9 mouse cellular contexts compared by ENCODE assay signal in the genomic region with DNA sequence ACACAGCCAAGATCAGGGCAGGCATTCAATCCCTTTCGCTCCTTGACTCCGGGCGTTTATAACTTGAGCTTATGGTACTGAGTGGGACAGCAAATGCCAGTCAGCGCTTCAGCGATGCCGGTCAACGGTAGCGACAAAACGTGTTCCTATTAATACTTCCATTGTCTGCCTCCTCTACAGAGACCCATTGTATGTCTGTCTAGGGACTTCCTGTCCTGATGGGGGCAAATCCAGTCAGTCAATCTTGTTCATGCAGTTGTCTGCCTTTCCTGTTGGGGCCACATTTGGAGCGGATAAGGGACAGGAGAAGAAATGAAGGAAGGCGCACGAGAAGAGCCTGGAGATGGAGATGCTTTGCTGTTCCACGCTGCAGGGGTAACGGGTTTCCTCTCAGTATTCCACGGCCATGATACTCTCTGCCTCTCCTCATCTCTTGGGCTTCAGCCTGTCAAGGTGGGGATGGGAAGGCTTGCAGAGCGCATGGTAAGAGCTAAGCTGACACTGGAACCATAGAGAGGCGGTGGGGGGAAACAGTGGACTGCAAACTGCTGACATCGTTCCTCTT. TPM values are rescaled to one million over a fixed set of nuclear protein-coding genes. Genes with fewer than 3 reads are reported as not detected.
DNase-seq lines count a peak whose midpoint lies in the region; ATAC-seq and TF ChIP-seq lines count a peak whose summit lies in the region.
"Had no signal": no experiment of that assay in that cellular context is flagged by ENCODE, and none has a peak within 500 bp of the region (broad histone marks: within the 10 kb centered on the region; RNA-seq: fewer than 3 reads in every experiment).

No protein-coding gene starts in this region.

- H3K4me3 ChIP-seq in lung, embryonic 14.5 days (ENCODE audit: low read depth, low read length), result peak overlapping the region; percentile 16; the same call in 1 of the 2 replicates
- peak overlapping the region; percentile 12; the same call in 1 of the 2 replicates for H3K4me3 ChIP-seq in forebrain, postnatal 0 days (ENCODE audit: low read depth, low read length)
- no peak overlapping the region for H3K4me3 ChIP-seq in liver, embryonic 12.5 days
- peak overlapping the region; percentile 8; the same call in 1 of the 2 replicates for H3K4me3 ChIP-seq in stomach, embryonic 14.5 days (ENCODE audit: low read depth, low read length)

- H3K9me3 ChIP-seq in lung, embryonic 14.5 days (ENCODE audit: low read depth, low read length), result no peaks in the 10 kb centered on the region
- H3K9me3 ChIP-seq in forebrain, postnatal 0 days (ENCODE audit: low read length), result no peaks in the 10 kb centered on the region
- no peaks in the 10 kb centered on the region for H3K9me3 ChIP-seq in liver, embryonic 12.5 days (replicated peaks)
- H3K9me3 ChIP-seq in stomach, embryonic 14.5 days (ENCODE audit: control insufficient read depth, low read depth, low read length), result no peaks in the 10 kb centered on the region

- H3K4me2 ChIP-seq in lung, embryonic 14.5 days, result peak overlapping the region; percentile 56
- H3K4me2 ChIP-seq in forebrain, postnatal 0 days (ENCODE audit: low read depth), result peak overlapping the region; percentile 44
- H3K4me2 ChIP-seq in liver, embryonic 12.5 days, result peak overlapping the region; percentile 45
- H3K4me2 ChIP-seq in stomach, embryonic 14.5 days (replicated peaks; ENCODE audit: low read depth, low read length), result peak overlapping the region; percentile 40

- peak; percentile 57 for DNase-seq in lung, embryonic 14.5 days
- no peak for DNase-seq in lung, postnatal 14 days
- no peak for DNase-seq in forebrain, postnatal 0 days
- DNase-seq in B cell, adult 2 months, result no peak
- DNase-seq in frontal cortex, postnatal 25 days (ENCODE audit: low spot score in 2 of 2), result no peak

- ATAC-seq in lung, embryonic 14.5 days (ENCODE audit: insufficient read depth), result peak; percentile 38; the same call in 1 of the 2 replicates
- peak; percentile 19; the same call in 1 of the 2 replicates for ATAC-seq in forebrain, postnatal 0 days
- ATAC-seq in liver, embryonic 12.5 days, result no peak
- ATAC-seq in stomach, embryonic 14.5 days (ENCODE audit: insufficient number of reproducible peaks, insufficient read depth, low FRiP score, low read depth), result no peak
- no peak for ATAC-seq in granulocyte monocyte progenitor cell, adult 5-6 weeks (replicated peaks; ENCODE audit: poor library complexity, severe bottlenecking)
- ATAC-seq: activated CD4-positive, CD25-positive, alpha-beta regulatory T cell, adult 4 months had no signal

- TF ChIP-seq CTCF in lung, embryonic 14.5 days (IDR thresholded peaks at IDR 0.05; ENCODE audit: low read depth), result no peak
- no peak for TF ChIP-seq CTCF in forebrain, postnatal 0 days (IDR thresholded peaks at IDR 0.05; ENCODE audit: low read depth)

- H3K9ac ChIP-seq in lung, embryonic 14.5 days, result peak overlapping the region; percentile 40; the same call in 1 of the 2 replicates
- peak overlapping the region; percentile 52 for H3K9ac ChIP-seq in forebrain, postnatal 0 days
- H3K9ac ChIP-seq in liver, embryonic 12.5 days, result no peak overlapping the region
- no peak overlapping the region for H3K9ac ChIP-seq in stomach, embryonic 14.5 days (replicated peaks; ENCODE audit: low read depth, low read length)

- H3K36me3 ChIP-seq in lung, embryonic 14.5 days (ENCODE audit: insufficient read depth), result no peaks in the 10 kb centered on the region
- no peaks in the 10 kb centered on the region for H3K36me3 ChIP-seq in forebrain, postnatal 0 days (ENCODE audit: insufficient read depth)
- H3K36me3 ChIP-seq in liver, embryonic 12.5 days, result no peaks in the 10 kb centered on the region
- H3K36me3 ChIP-seq in stomach, embryonic 14.5 days (ENCODE audit: control insufficient read depth, insufficient read depth, low read length), result no peaks in the 10 kb centered on the region

- peaks cover 13% of the 10 kb centered on the region for H3K4me1 ChIP-seq in lung, embryonic 14.5 days (ENCODE audit: insufficient read depth)
- peaks cover 6% of the 10 kb centered on the region; the same call in 1 of the 2 replicates for H3K4me1 ChIP-seq in forebrain, postnatal 0 days (ENCODE audit: insufficient read depth)
- H3K4me1 ChIP-seq in liver, embryonic 12.5 days, result peaks cover 29% of the 10 kb centered on the region
- peaks cover 23% of the 10 kb centered on the region for H3K4me1 ChIP-seq in stomach, embryonic 14.5 days (ENCODE audit: control insufficient read depth, insufficient read depth, low read length)

- H3K27me3 ChIP-seq in lung, embryonic 14.5 days (ENCODE audit: insufficient read depth, low read length), result no peaks in the 10 kb centered on the region
- no peaks in the 10 kb centered on the region for H3K27me3 ChIP-seq in forebrain, postnatal 0 days (ENCODE audit: insufficient read depth, low read length)
- H3K27me3 ChIP-seq in liver, embryonic 12.5 days (replicated peaks), result peaks cover 34% of the 10 kb centered on the region
- no peaks in the 10 kb centered on the region for H3K27me3 ChIP-seq in stomach, embryonic 14.5 days (ENCODE audit: control insufficient read depth, insufficient read depth, low read length)

- WGBS in lung, embryonic 14.5 days, result 23% methylated on average over 18 of the region's 18 CpGs
- 25% methylated on average over 18 of the region's 18 CpGs for WGBS in forebrain, postnatal 0 days
- 12% methylated on average over 18 of the region's 18 CpGs for WGBS in liver, embryonic 12.5 days (ENCODE audit: insufficient replicate concordance)
- 34% methylated on average over 18 of the region's 18 CpGs for WGBS in stomach, embryonic 14.5 days

- H3K27ac ChIP-seq in lung, embryonic 14.5 days (ENCODE audit: low read depth), result peak overlapping the region; percentile 87
- H3K27ac ChIP-seq in forebrain, postnatal 0 days (ENCODE audit: low read depth, low read length), result peak overlapping the region; percentile 6; the same call in 1 of the 2 replicates
- peak overlapping the region; percentile 37; the same call in 1 of the 2 replicates for H3K27ac ChIP-seq in liver, embryonic 12.5 days
- peak overlapping the region; percentile 90 for H3K27ac ChIP-seq in stomach, embryonic 14.5 days (ENCODE audit: low read length)

RNA-seq across cellular contexts. Expression of a gene that starts 36.2 kb away (rescaled TPM):
- 51.9 and 55.8 TPM in 2 replicates for polyA plus RNA-seq in lung, embryonic 14.5 days (2014; fragmentation: Nextera tagmentation; extraction: Ambion mirVana)
- total RNA-seq in forebrain, postnatal 0 days (2014; rRNA removed), result 391 and 470 TPM in 2 replicates
- polyA plus RNA-seq in forebrain, postnatal 0 days (2015; fragmentation: Nextera tagmentation; extraction: Ambion mirVana), result 105 and 135 TPM in 2 replicates
- polyA plus RNA-seq in liver, embryonic 12.5 days (2016; fragmentation: Nextera tagmentation; extraction: Ambion mirVana), result 13.0 and 13.1 TPM in 2 replicates
- 90.5 and 93.7 TPM in 2 replicates for polyA plus RNA-seq in stomach, embryonic 14.5 days (2014; fragmentation: Nextera tagmentation; extraction: Ambion mirVana)
- 0.19 and 0.24 TPM in 2 replicates for total RNA-seq in granulocyte monocyte progenitor cell, adult 5-6 weeks (2014; fragmentation: Nextera tagmentation)
- 2.8 and 3.6 TPM in 2 replicates for total RNA-seq in granulocyte monocyte progenitor cell, adult 5-6 weeks (2017)

RNA-seq across cellular contexts. Expression of a gene that starts 55.9 kb away (rescaled TPM):
- polyA plus RNA-seq in lung, embryonic 14.5 days (2014; fragmentation: Nextera tagmentation; extraction: Ambion mirVana), result not detected in 2 replicates
- not detected in 2 replicates for total RNA-seq in forebrain, postnatal 0 days (2014; rRNA removed)
- polyA plus RNA-seq in forebrain, postnatal 0 days (2015; fragmentation: Nextera tagmentation; extraction: Ambion mirVana), result not detected in 2 replicates
- polyA plus RNA-seq in liver, embryonic 12.5 days (2016; fragmentation: Nextera tagmentation; extraction: Ambion mirVana), result 0.10 and 0.11 TPM in 2 replicates
- polyA plus RNA-seq in stomach, embryonic 14.5 days (2014; fragmentation: Nextera tagmentation; extraction: Ambion mirVana), result 2.4 and 2.8 TPM in 2 replicates
- total RNA-seq in granulocyte monocyte progenitor cell, adult 5-6 weeks (2014; fragmentation: Nextera tagmentation), result not detected in 2 replicates
- total RNA-seq in granulocyte monocyte progenitor cell, adult 5-6 weeks (2017), result not detected in 2 replicates
- polyA plus RNA-seq: activated CD4-positive, CD25-positive, alpha-beta regulatory T cell, adult 4 months had no signal

Comparison
In these comparisons a context has a peak if more than half of its experiments do, and no peak if none do; other contexts are left out.
1. ATAC-seq: peak in lung, embryonic 14.5 days (single experiment) and forebrain, postnatal 0 days (single experiment); none in liver, embryonic 12.5 days (single experiment), stomach, embryonic 14.5 days (single experiment) and granulocyte monocyte progenitor cell, adult 5-6 weeks (single experiment).
2. H3K27ac ChIP-seq: peak in every context shown above with its lines; median percentile 90 in stomach, embryonic 14.5 days; 87 in lung, embryonic 14.5 days; 37 in liver, embryonic 12.5 days; 6 in forebrain, postnatal 0 days.
3. H3K9ac ChIP-seq: peak in lung, embryonic 14.5 days (single experiment) and forebrain, postnatal 0 days (single experiment); none in liver, embryonic 12.5 days (single experiment) and stomach, embryonic 14.5 days (single experiment).
4. Peak in every context shown above with its lines, with median percentiles within 50 percentile points of each other: H3K4me2 ChIP-seq.